Mouse (Mus musculus): ENCODE data around the gene Fndc10.
"Not testable (repeated sequence)": the region's sequence is repeated elsewhere in the genome, so short reads cannot be mapped to it uniquely, and the experiment has no call there.

GRCm38 (mm10) chr4:155645308-155645707 lies 48.8 kb upstream of the Fndc10 start, which contains the start of gene Gm10563:
- TF ChIP-seq EP300, CTCF (IDR thresholded peaks at IDR 0.05): not testable (repeated sequence)
